Mouse (Mus musculus): ENCODE measurements around the gene Lama5. TPM values are rescaled to one million over a fixed set of nuclear protein-coding genes. Genes with fewer than 3 reads are reported as not detected.

The Lama5 gene
- polyA plus RNA-seq, 1 experiment from 2014 or later: 22.5 TPM

GRCm38 (mm10) chr2:180207840-180208239, 17.8 kb downstream of the Lama5 start:
- 59% methylated on average over 7 of the region's 7 CpGs for WGBS
- Histone ChIP-seq H3K9ac (0 out of 2 replicates have a peak overlapping the region, but pooled peaks have one; percentile 14), H3K4me1 (peaks cover 14% of the 10 kb centered on the region; the same call in 1 of the 2 replicates), H3K36me3 (peaks cover 22% of the 10 kb centered on the region), H3K9me3 (peaks cover 3% of the 10 kb centered on the region), H3K27ac (replicated peaks) (peak overlapping the region; percentile 37; the same call in 1 of the 2 replicates), H3K4me3 (no peak overlapping the region), H3K27me3 (replicated peaks) (no peaks in the 10 kb centered on the region), H3K4me2 (no peak overlapping the region)
- ATAC-seq (ENCODE audit: extremely low read depth, insufficient number of reproducible peaks, low FRiP score, low TSS enrichment): no peak

DNA sequence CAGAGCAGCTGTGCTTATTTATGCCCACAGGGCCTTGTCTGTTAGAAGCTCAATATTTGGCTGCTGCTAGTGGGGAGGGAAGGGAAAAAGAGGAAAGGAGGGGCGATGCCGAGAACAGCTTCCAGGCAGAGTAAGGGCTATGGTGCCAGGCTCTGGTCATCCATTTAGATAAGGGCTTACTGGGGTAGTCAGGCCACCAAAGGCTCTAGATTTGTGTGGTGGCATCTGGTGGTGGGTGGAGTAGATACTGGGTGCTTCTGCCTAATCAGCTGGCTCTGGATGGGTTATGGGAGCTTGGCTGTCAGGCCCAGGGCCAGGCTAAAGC, 19.7 kb downstream of the Lama5 start:
- peaks cover 33% of the 10 kb centered on the region for H3K36me3 ChIP-seq
- H3K4me2 ChIP-seq: no peak overlapping the region
- ATAC-seq (ENCODE audit: extremely low read depth, insufficient number of reproducible peaks, low FRiP score, low TSS enrichment): no peak
- no peak overlapping the region for H3K4me3 ChIP-seq
- H3K9ac ChIP-seq: no peak overlapping the region
- no peaks in the 10 kb centered on the region for H3K9me3 ChIP-seq
- no peaks in the 10 kb centered on the region for H3K27me3 ChIP-seq (replicated peaks)
- H3K27ac ChIP-seq (replicated peaks): no peak overlapping the region
- peaks cover 14% of the 10 kb centered on the region; the same call in 1 of the 2 replicates for H3K4me1 ChIP-seq
- WGBS: 82% methylated on average over 2 of the region's 2 CpGs

GRCm38 (mm10) chr2:180205083-180205955, 20.3 kb downstream of the Lama5 start:
- Histone ChIP-seq H3K4me3 (no peak overlapping the region), H3K27me3 (replicated peaks) (no peaks in the 10 kb centered on the region), H3K4me1 (peaks cover 14% of the 10 kb centered on the region; the same call in 1 of the 2 replicates), H3K4me2 (no peak overlapping the region), H3K9me3 (no peaks in the 10 kb centered on the region), H3K36me3 (peaks cover 36% of the 10 kb centered on the region), H3K9ac (no peak overlapping the region), H3K27ac (replicated peaks) (no peak overlapping the region)
- no peak for ATAC-seq (ENCODE audit: extremely low read depth, insufficient number of reproducible peaks, low FRiP score, low TSS enrichment)
- WGBS: 79% methylated on average over 12 of the region's 12 CpGs

GRCm38 (mm10) chr2:180204501-180204900, 21.2 kb downstream of the Lama5 start:
- Histone ChIP-seq H3K36me3 (peaks cover 36% of the 10 kb centered on the region), H3K4me3 (no peak overlapping the region), H3K4me2 (no peak overlapping the region), H3K4me1 (peaks cover 14% of the 10 kb centered on the region; the same call in 1 of the 2 replicates), H3K9me3 (no peaks in the 10 kb centered on the region), H3K9ac (no peak overlapping the region), H3K27ac (replicated peaks) (no peak overlapping the region), H3K27me3 (replicated peaks) (no peaks in the 10 kb centered on the region)
- ATAC-seq (ENCODE audit: extremely low read depth, insufficient number of reproducible peaks, low FRiP score, low TSS enrichment): no peak
- WGBS: 59% methylated on average over 9 of the region's 9 CpGs

- no peak overlapping the region for H3K4me3 ChIP-seq
- no peaks in the 10 kb centered on the region for H3K9me3 ChIP-seq
- H3K4me1 ChIP-seq: peaks cover 9% of the 10 kb centered on the region; the same call in 1 of the 2 replicates
- H3K27me3 ChIP-seq (replicated peaks): no peaks in the 10 kb centered on the region
- no peak overlapping the region for H3K4me2 ChIP-seq
- peaks cover 44% of the 10 kb centered on the region for H3K36me3 ChIP-seq
- H3K27ac ChIP-seq (replicated peaks): no peak overlapping the region
- no peak for ATAC-seq (ENCODE audit: extremely low read depth, insufficient number of reproducible peaks, low FRiP score, low TSS enrichment)
- 68% methylated on average over 10 of the region's 10 CpGs for WGBS
- H3K9ac ChIP-seq: no peak overlapping the region
Observed at GRCm38 (mm10) chr2:180202805-180203204, 22.9 kb downstream of the Lama5 start.

DNA sequence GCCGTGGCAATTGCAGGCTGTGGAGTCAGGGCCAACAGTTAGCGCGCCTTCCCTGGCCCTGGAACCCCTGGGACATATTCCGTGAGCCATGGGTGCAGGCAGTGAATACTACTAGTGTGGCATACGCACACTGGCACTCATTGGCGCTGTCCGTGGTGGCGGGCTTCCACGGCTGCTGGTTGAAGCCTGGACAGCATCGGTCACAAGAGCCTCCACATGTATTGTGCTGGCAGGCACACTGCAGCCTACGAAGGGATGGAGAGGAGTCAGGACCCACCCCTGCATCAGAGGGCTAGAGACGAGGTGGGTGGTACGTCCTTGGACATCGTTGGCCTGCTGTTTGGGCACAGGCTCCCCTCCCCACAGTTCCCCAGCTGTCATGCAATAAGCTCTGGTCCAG, 23.4 kb downstream of the Lama5 start:
- no peak overlapping the region for H3K4me3 ChIP-seq
- peaks cover 11% of the 10 kb centered on the region; the same call in 1 of the 2 replicates for H3K4me1 ChIP-seq
- ATAC-seq (ENCODE audit: extremely low read depth, insufficient number of reproducible peaks, low FRiP score, low TSS enrichment): no peak
- no peak overlapping the region for H3K9ac ChIP-seq
- WGBS: 89% methylated on average over 14 of the region's 14 CpGs
- H3K27me3 ChIP-seq (replicated peaks): no peaks in the 10 kb centered on the region
- H3K36me3 ChIP-seq: peaks cover 47% of the 10 kb centered on the region
- H3K4me2 ChIP-seq: no peak overlapping the region
- H3K9me3 ChIP-seq: no peaks in the 10 kb centered on the region
- H3K27ac ChIP-seq (replicated peaks): no peak overlapping the region

GRCm38 (mm10) chr2:180201303-180201702, 24.4 kb downstream of the Lama5 start:
- no peak for ATAC-seq (ENCODE audit: extremely low read depth, insufficient number of reproducible peaks, low FRiP score, low TSS enrichment)
- Histone ChIP-seq H3K4me3 (no peak overlapping the region), H3K9me3 (no peaks in the 10 kb centered on the region), H3K27ac (replicated peaks) (no peak overlapping the region), H3K9ac (no peak overlapping the region), H3K27me3 (replicated peaks) (no peaks in the 10 kb centered on the region), H3K36me3 (peaks cover 45% of the 10 kb centered on the region), H3K4me2 (no peak overlapping the region), H3K4me1 (peaks cover 14% of the 10 kb centered on the region; the same call in 1 of the 2 replicates)
- 76% methylated on average over 9 of the region's 9 CpGs for WGBS

- Histone ChIP-seq H3K4me3 (no peak overlapping the region), H3K4me2 (no peak overlapping the region), H3K4me1 (peaks cover 14% of the 10 kb centered on the region; the same call in 1 of the 2 replicates), H3K9me3 (no peaks in the 10 kb centered on the region), H3K9ac (no peak overlapping the region), H3K27ac (replicated peaks) (no peak overlapping the region), H3K36me3 (peaks cover 46% of the 10 kb centered on the region), H3K27me3 (replicated peaks) (no peaks in the 10 kb centered on the region)
- 78% methylated on average over 11 of the region's 11 CpGs for WGBS
- ATAC-seq (ENCODE audit: extremely low read depth, insufficient number of reproducible peaks, low FRiP score, low TSS enrichment): no peak
Observed at GRCm38 (mm10) chr2:180200681-180201080, 25.0 kb downstream of the Lama5 start.

- Histone ChIP-seq H3K27me3 (replicated peaks) (no peaks in the 10 kb centered on the region), H3K4me2 (no peak overlapping the region), H3K27ac (replicated peaks) (no peak overlapping the region), H3K4me3 (no peak overlapping the region), H3K9ac (no peak overlapping the region), H3K36me3 (peaks cover 62% of the 10 kb centered on the region), H3K4me1 (0 out of 2 replicates have a peak, but pooled peaks cover 7% of the 10 kb centered on the region), H3K9me3 (no peaks in the 10 kb centered on the region)
- no peak for ATAC-seq (ENCODE audit: extremely low read depth, insufficient number of reproducible peaks, low FRiP score, low TSS enrichment)
- 85% methylated on average over 10 of the region's 10 CpGs for WGBS
Observed at GRCm38 (mm10) chr2:180198782-180199181, 26.9 kb downstream of the Lama5 start.

DNA sequence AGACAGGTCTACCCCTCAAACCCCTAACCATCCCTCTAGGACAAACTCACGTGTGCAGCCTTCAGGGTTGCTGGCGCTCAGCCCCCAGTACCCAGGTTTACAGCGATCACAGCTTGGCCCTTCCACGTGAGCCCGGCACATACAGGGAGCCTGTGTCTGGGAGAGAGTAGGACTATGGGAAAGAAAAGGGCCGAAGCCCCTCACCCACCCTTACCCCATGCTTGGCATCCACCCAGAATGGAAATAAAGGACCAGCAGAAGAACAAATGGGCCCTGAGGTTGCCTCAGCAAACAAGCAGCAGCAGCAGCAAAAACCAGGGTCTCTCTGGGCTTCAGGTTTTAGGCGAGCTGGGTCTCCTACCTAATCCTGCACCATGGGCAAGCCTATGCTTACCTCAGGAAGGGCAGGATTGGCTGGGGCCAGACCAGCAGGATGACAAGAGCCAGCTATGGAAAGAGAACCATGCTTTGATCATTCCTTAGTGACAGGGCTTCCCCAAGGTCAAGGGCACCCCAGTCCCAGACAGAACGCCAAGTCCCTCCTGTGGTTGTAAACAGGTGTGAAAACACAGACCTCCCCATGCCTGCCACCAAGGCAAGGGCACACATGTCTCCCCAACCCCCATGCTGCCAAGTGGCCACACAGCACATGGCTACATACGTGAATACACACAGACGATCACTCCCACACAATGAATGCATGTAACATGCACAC, 28.2 kb downstream of the Lama5 start:
- Histone ChIP-seq H3K27me3 (replicated peaks) (no peaks in the 10 kb centered on the region), H3K36me3 (peaks cover 75% of the 10 kb centered on the region), H3K4me1 (0 out of 2 replicates have a peak, but pooled peaks cover 7% of the 10 kb centered on the region), H3K4me3 (no peak overlapping the region), H3K9me3 (no peaks in the 10 kb centered on the region), H3K27ac (replicated peaks) (no peak overlapping the region), H3K4me2 (no peak overlapping the region), H3K9ac (0 out of 2 replicates have a peak overlapping the region, but pooled peaks have one; percentile 33)
- 82% methylated on average over 10 of the region's 10 CpGs for WGBS
- ATAC-seq (ENCODE audit: extremely low read depth, insufficient number of reproducible peaks, low FRiP score, low TSS enrichment): no peak

DNA sequence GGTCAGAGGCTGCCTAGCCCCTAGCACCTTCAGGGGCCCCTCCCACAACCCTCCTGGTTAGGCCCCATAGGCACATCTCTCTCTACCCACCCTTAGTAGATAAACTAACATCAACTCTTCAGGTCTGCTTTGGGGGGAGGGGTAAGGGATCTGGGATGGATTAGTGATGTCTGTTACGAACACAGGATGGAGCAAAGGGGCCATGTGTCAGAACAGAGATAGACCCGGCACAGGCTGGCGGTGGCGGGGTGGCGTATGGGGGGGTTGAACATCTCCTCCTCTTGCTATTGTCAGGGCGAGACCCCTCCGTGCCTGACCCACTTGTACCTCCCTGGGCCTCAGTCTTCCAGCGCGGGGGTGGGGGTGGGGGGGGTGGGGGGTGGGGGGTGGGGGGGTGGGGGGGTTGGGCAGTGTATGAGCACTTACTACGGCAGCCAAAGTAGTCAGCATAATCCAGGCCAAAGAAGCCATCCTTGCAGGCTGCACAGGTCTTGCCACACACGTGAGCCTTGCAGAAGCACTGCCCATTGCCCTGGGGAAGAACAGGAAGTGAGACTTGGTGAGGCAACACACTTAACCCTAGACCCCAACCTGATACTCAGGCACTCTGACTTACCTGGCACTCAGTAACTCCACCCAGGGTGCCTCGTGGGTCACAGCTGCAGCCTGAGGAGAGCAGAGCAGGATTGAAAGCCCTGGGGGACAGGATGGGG, 28.9 kb downstream of the Lama5 start:
- WGBS: 72% methylated on average over 12 of the region's 12 CpGs
- H3K36me3 ChIP-seq: peaks cover 76% of the 10 kb centered on the region

More for the DNA sequence above, 28.9 kb downstream of the Lama5 start:
- H3K4me2 ChIP-seq: no peak overlapping the region
- H3K4me3 ChIP-seq: no peak overlapping the region
- H3K27me3 ChIP-seq (replicated peaks): no peaks in the 10 kb centered on the region
- H3K4me1 ChIP-seq: 0 out of 2 replicates have a peak, but pooled peaks cover 7% of the 10 kb centered on the region
- no peak overlapping the region for H3K27ac ChIP-seq (replicated peaks)
- no peak for ATAC-seq (ENCODE audit: extremely low read depth, insufficient number of reproducible peaks, low FRiP score, low TSS enrichment)
- no peak overlapping the region for H3K9ac ChIP-seq
- no peaks in the 10 kb centered on the region for H3K9me3 ChIP-seq

Data from heart, embryonic 13.5 days (tissue).